Mouse (Mus musculus): ENCODE data around the gene Cpne2. TPM values are rescaled to one million over a fixed set of nuclear protein-coding genes. Genes with fewer than 3 reads are reported as not detected.

Gene Cpne2
- polyA plus RNA-seq, 1 experiment from 2014 or later: 4.6 TPM

DNA sequence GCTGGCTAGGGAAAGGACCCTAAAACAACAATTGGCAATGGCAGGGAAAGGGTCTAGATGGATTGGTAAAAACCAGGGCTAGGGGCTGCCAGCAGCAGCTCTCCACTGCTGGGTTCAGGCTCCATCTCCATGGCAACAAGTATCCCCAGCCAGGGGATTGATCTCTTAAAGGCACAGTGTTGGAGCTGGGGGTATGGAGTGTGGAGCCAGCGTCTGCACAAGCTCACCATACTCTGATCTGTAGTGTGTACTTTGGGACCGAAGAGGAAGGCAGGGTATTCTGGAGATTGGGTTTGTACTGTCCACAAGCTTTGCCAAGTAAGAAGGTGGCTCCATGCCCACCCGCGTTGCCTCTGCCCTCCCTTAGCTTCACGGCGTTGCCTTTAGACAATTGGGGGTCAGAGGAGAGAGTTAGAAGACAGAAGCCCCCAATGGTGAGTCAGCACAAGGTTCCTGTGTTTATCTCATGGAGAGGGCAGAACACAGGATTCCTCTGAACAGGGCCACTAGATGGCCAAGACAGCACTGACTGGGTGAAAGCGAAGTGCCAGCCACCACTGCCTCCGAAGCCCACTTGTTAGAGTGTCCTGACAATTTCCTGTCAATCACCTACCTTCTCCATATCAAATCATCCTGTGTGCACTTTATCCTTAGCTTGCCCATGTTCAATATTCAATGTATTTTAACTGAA, 34.5 kb downstream of the Cpne2 start:
- H3K36me3 ChIP-seq (ENCODE audit: control insufficient read depth, insufficient read depth): no peaks in the 10 kb centered on the region
- H3K4me3 ChIP-seq (ENCODE audit: low read depth, low read length): no peak overlapping the region
- H3K27ac ChIP-seq (ENCODE audit: low read depth, low read length): no peak overlapping the region
- TF ChIP-seq CTCF (IDR thresholded peaks at IDR 0.05; ENCODE audit: low read depth): no peak
- H3K4me2 ChIP-seq (replicated peaks; ENCODE audit: low read depth): no peak overlapping the region
- H3K27me3 ChIP-seq (replicated peaks; ENCODE audit: control insufficient read depth, insufficient read depth, low read length): no peaks in the 10 kb centered on the region
- no peaks in the 10 kb centered on the region for H3K4me1 ChIP-seq (replicated peaks; ENCODE audit: control insufficient read depth, insufficient read depth, low read length)
- H3K9ac ChIP-seq (ENCODE audit: low read depth, low read length): no peak overlapping the region
- no peak for ATAC-seq
- 74% methylated on average over 8 of the region's 8 CpGs for WGBS
- H3K9me3 ChIP-seq (ENCODE audit: control insufficient read depth): no peaks in the 10 kb centered on the region

DNA sequence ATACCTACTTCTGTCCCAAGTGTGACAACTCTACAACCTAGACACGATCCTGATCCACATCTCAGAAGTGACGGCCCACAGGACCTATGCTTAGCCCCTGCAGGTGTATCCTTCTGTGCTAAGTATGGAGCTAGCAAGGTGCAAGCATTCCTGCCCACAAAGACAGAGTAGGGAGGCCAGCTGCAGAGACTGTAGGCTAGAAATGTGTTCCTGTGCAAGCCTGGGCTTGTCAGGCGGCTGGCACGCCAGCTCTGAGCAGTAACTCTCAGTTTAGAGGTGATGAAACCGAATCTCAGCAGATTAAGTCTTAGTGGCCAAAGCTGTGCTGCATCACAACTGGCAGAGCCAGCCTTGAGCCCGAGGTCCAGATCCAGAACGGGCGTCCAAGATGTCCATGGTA, 35.3 kb downstream of the Cpne2 start:
- no peaks in the 10 kb centered on the region for H3K4me1 ChIP-seq (replicated peaks; ENCODE audit: control insufficient read depth, insufficient read depth, low read length)
- no peaks in the 10 kb centered on the region for H3K9me3 ChIP-seq (ENCODE audit: control insufficient read depth)
- H3K36me3 ChIP-seq (ENCODE audit: control insufficient read depth, insufficient read depth): peaks cover 4% of the 10 kb centered on the region; the same call in 1 of the 2 replicates
- no peak overlapping the region for H3K4me2 ChIP-seq (replicated peaks; ENCODE audit: low read depth)
- no peak for TF ChIP-seq CTCF (IDR thresholded peaks at IDR 0.05; ENCODE audit: low read depth)
- 85% methylated on average over 8 of the region's 8 CpGs for WGBS
- no peak overlapping the region for H3K9ac ChIP-seq (ENCODE audit: low read depth, low read length)
- H3K27ac ChIP-seq (ENCODE audit: low read depth, low read length): no peak overlapping the region
- H3K4me3 ChIP-seq (ENCODE audit: low read depth, low read length): no peak overlapping the region
- no peak for ATAC-seq
- H3K27me3 ChIP-seq (replicated peaks; ENCODE audit: control insufficient read depth, insufficient read depth, low read length): no peaks in the 10 kb centered on the region

DNA sequence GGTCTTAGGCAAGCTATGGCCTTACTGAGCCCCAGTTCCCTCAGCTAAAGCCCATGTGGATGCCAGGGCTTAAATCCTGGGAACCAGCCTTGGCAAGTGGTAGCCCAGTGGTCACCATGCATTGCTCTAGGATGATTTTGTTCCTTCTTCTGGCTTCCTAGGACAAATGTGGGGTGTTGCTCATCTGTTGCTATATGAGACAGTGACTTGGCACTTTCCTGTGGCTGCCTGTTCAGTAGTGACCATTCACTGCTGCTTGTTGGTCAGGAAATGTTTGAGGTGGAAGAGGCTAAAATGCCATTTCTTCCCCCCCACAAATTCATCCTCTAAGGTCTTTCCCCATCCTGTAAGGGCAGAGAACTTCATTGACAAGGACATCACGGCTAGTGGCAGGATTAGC, 36.6 kb downstream of the Cpne2 start:
- no peak overlapping the region for H3K9ac ChIP-seq (ENCODE audit: low read depth, low read length)
- H3K4me1 ChIP-seq (replicated peaks; ENCODE audit: control insufficient read depth, insufficient read depth, low read length): no peaks in the 10 kb centered on the region
- peaks cover 14% of the 10 kb centered on the region for H3K36me3 ChIP-seq (ENCODE audit: control insufficient read depth, insufficient read depth)
- no peak for ATAC-seq
- no peaks in the 10 kb centered on the region for H3K9me3 ChIP-seq (ENCODE audit: control insufficient read depth)
- no peak overlapping the region for H3K4me3 ChIP-seq (ENCODE audit: low read depth, low read length)
- H3K27me3 ChIP-seq (replicated peaks; ENCODE audit: control insufficient read depth, insufficient read depth, low read length): no peaks in the 10 kb centered on the region
- H3K4me2 ChIP-seq (replicated peaks; ENCODE audit: low read depth): no peak overlapping the region
- TF ChIP-seq CTCF (IDR thresholded peaks at IDR 0.05; ENCODE audit: low read depth): no peak
- WGBS: 80% methylated on average over 1 of the region's 1 CpGs
- H3K27ac ChIP-seq (ENCODE audit: low read depth, low read length): no peak overlapping the region

DNA sequence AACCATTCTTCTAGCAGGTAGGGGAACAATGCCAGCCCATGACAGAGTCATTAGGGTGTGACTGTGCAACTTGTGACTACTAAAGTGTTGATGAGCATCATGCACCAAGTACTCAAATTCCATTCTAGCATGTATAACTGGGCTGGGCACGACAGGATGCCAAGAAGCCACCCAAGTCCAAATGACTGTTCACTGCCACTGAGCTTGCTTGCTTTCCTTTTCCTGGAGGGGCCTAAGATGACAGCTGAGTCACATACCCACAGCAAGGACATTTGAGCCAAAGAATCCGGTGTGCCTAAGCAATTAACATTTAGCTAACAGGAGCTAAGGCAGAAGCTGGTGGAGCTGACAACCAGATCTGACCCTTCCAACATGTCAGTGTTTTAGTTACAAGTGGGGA, 39.1 kb downstream of the Cpne2 start:
- Histone ChIP-seq H3K36me3 (ENCODE audit: control insufficient read depth, insufficient read depth) (peaks cover 39% of the 10 kb centered on the region), H3K27ac (ENCODE audit: low read depth, low read length) (no peak overlapping the region), H3K4me2 (replicated peaks; ENCODE audit: low read depth) (no peak overlapping the region), H3K27me3 (replicated peaks; ENCODE audit: control insufficient read depth, insufficient read depth, low read length) (no peaks in the 10 kb centered on the region), H3K9ac (ENCODE audit: low read depth, low read length) (no peak overlapping the region), H3K4me3 (ENCODE audit: low read depth, low read length) (no peak overlapping the region), H3K4me1 (replicated peaks; ENCODE audit: control insufficient read depth, insufficient read depth, low read length) (no peaks in the 10 kb centered on the region), H3K9me3 (ENCODE audit: control insufficient read depth) (no peaks in the 10 kb centered on the region)
- 68% methylated on average over 2 of the region's 2 CpGs for WGBS
- no peak for ATAC-seq
- TF ChIP-seq CTCF (IDR thresholded peaks at IDR 0.05; ENCODE audit: low read depth): no peak

DNA sequence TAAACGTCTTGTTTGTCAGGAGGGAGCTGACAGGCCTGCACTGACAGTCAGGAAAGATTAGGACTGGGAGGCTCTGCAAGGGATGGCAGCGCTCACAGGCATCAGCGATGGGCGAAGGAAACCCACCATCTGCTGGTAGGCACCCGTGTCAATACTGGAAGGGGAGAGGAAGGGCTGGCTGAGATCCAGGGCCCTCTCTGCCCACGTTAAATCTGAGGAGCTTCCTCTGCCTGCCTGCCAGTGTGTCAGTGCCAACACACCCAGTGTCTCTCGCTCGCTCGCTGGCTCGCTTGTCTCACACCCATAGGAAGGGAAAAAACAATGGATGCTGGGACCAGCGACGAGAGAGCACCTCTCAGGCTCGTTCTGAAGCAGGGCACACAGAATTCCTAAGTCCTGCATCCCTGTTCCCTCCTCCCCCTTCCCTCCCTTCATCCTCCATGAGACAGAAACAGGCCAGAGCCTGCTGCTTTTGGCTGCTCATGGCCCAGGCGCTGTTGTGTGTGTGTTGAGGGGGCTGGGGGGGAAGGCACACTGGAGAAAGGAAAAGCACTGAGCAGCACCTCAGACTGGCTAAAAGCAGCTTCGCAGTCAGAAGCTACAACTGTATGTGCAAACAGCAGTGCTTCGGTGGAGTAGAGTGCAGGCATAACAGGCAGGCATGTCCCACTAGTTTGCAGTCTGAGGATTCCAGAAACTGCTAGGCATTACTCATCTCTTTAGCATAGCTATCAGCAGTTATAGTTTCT, 41.5 kb downstream of the Cpne2 start:
- 79% methylated on average over 16 of the region's 16 CpGs for WGBS
- Histone ChIP-seq H3K36me3 (ENCODE audit: control insufficient read depth, insufficient read depth) (peaks cover 62% of the 10 kb centered on the region), H3K9me3 (ENCODE audit: control insufficient read depth) (no peaks in the 10 kb centered on the region), H3K27ac (ENCODE audit: low read depth, low read length) (no peak overlapping the region), H3K9ac (ENCODE audit: low read depth, low read length) (no peak overlapping the region), H3K4me2 (replicated peaks; ENCODE audit: low read depth) (no peak overlapping the region), H3K27me3 (replicated peaks; ENCODE audit: control insufficient read depth, insufficient read depth, low read length) (no peaks in the 10 kb centered on the region), H3K4me1 (replicated peaks; ENCODE audit: control insufficient read depth, insufficient read depth, low read length) (no peaks in the 10 kb centered on the region), H3K4me3 (ENCODE audit: low read depth, low read length) (no peak overlapping the region)
- no peak for TF ChIP-seq CTCF (IDR thresholded peaks at IDR 0.05; ENCODE audit: low read depth)
- ATAC-seq: no peak

DNA sequence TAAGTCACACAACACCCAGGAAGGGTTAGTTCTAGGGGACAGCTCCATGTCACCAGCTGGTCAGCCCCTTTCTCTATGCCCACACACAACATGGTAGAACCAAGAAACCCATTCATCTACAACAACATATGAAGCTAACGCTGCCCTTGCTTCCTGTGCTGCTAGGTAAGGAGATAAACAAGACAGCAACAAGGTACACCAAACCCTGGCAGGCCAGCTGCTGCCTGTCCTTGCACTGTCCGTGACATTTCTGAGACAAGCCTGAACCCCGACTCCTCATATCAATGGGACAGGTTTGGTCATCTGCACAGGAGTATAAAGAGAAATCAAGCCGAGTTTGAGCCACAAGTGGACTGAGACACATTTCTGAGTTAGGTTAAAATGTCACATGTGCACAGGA, 42.4 kb downstream of the Cpne2 start:
- no peak for TF ChIP-seq CTCF (IDR thresholded peaks at IDR 0.05; ENCODE audit: low read depth)
- no peak overlapping the region for H3K4me2 ChIP-seq (replicated peaks; ENCODE audit: low read depth)
- H3K4me3 ChIP-seq (ENCODE audit: low read depth, low read length): no peak overlapping the region
- 92% methylated on average over 4 of the region's 4 CpGs for WGBS
- H3K27ac ChIP-seq (ENCODE audit: low read depth, low read length): no peak overlapping the region
- H3K9ac ChIP-seq (ENCODE audit: low read depth, low read length): no peak overlapping the region
- ATAC-seq: no peak
- H3K36me3 ChIP-seq (ENCODE audit: control insufficient read depth, insufficient read depth): peaks cover 63% of the 10 kb centered on the region
- H3K4me1 ChIP-seq (replicated peaks; ENCODE audit: control insufficient read depth, insufficient read depth, low read length): no peaks in the 10 kb centered on the region
- no peaks in the 10 kb centered on the region for H3K9me3 ChIP-seq (ENCODE audit: control insufficient read depth)
- no peaks in the 10 kb centered on the region for H3K27me3 ChIP-seq (replicated peaks; ENCODE audit: control insufficient read depth, insufficient read depth, low read length)

All from intestine, postnatal 0 days (tissue).